Mouse (Mus musculus): ENCODE data around the gene Zbtb40.

DNA sequence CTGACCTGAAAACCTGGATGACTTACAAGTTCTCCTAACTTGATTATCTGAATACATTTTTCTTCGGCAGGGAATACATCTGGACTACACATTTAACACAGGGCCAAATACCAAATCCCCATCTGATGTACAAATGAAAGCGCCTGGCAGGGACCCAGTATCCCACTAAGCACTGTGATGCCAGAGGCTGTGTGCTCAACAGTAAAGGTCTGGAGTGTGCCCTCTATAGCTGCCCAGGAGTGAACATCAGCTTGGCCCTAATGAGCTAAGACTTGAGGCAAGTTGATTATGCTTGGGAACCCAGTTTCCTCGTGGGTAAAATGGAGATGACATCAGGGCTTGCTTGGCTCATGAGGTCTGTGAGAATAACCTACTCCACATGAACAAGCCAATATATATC lies 10.1 kb downstream of the Zbtb40 start:
- TF ChIP-seq CTCF (IDR thresholded peaks at IDR 0.05; ENCODE audit: borderline replicate concordance, control insufficient read depth, extremely low read depth, insufficient read depth, low read length, poor library complexity) (no peak), POLR2A (IDR thresholded peaks at IDR 0.05; ENCODE audit: control insufficient read depth, extremely low read depth, insufficient read depth, low read length, poor library complexity) (no peak)

Measured in thymus, adult 2 months (tissue).